Mouse (Mus musculus): Measurements from ENCODE around the gene Lax1. TPM values are rescaled to one million over a fixed set of nuclear protein-coding genes. Genes with fewer than 3 reads are reported as not detected.

The Lax1 gene
- polyA plus RNA-seq, 1 experiment from 2014 or later, result 1.3 TPM

Small RNA genes lying within 50 kb of the gene (microRNA-seq; reads per million reads assigned to microRNA genes)
- 1.3 reads per million for gene Mir6903

Other genes starting within 250 kb of the Lax1 start
- 734 and 747 TPM in 2 replicates for gene Snrpe, start 79.8 kb downstream of the Lax1 start, polyA plus RNA-seq (2015; fragmentation: Nextera tagmentation; extraction: Ambion mirVana)
- gene Zbed6, start 29.2 kb downstream of the Lax1 start, polyA plus RNA-seq (2015; fragmentation: Nextera tagmentation; extraction: Ambion mirVana), result not detected in 2 replicates
- 7.9 and 9.3 TPM in 2 replicates for gene Gm38394, start 28.8 kb downstream of the Lax1 start, polyA plus RNA-seq (2015; fragmentation: Nextera tagmentation; extraction: Ambion mirVana)
- gene Atp2b4, start 110.9 kb upstream of the Lax1 start, polyA plus RNA-seq (2015; fragmentation: Nextera tagmentation; extraction: Ambion mirVana), result 25.3 and 26.1 TPM in 2 replicates
- 0.81 and 1.0 TPM in 2 replicates for gene Optc, start 217.9 kb upstream of the Lax1 start, polyA plus RNA-seq (2015; fragmentation: Nextera tagmentation; extraction: Ambion mirVana)
- gene Prelp, start 231.3 kb upstream of the Lax1 start, polyA plus RNA-seq (2015; fragmentation: Nextera tagmentation; extraction: Ambion mirVana), result 3.3 and 5.0 TPM in 2 replicates

Measured in embryonic facial prominence, embryonic 13.5 days (tissue).